Mouse (Mus musculus) T-helper 17 cell (primary cell): ENCODE results near the gene Mrgpra6.

Source experiments
- in situ Hi-C, 2 experiments: fragments of 300-600 bp; cut with MboI, MseI; formaldehyde crosslinking; loops; 1 replicate in 1 of 2; 2 replicates in 1 of 2; pipeline ENCODE4 v1.15.1; 2025; ENCODE audit warnings: high pct_unique_total_duplicates in 2 of 2

Mrgpra6 gene

GRCm38 (mm10) chr7:47204830-47205229 is at the start of gene Mrgpra6:
TSS of gene Mrgpra6 (minus strand) at chr7:47204920.
- in situ Hi-C loops = no loop called here

DNA sequence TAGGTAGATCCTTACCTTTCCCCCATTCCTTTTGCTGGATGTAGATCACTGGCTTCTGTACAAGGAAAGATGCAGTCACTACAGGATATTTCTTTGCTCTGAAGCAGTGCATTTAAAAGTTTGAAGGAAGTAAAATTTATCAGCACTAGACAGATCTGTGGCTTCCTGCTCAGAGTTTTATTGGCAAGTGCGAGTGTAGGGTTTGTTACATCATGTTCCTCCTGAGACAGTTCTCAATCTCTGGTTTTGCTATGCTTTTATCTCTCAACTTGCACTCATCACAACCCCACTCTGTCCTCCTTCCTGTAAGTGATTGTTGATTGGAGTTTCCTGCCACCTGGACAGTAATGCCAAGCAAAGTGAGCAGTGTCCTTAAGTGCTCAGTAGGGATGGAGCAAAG is 48.0 kb upstream of the Mrgpra6 start, which contains the start of gene Mrgpra9:
Mrgpra9 (minus strand) TSS at position 79 of the 400 bp plus-strand sequence.
- in situ Hi-C loops = no loop called here

- in situ Hi-C loops = no loop called here
Measured at GRCm38 (mm10) chr7:47244658-47245057, 39.9 kb upstream of the Mrgpra6 start.

- in situ Hi-C loops = no loop called here
Measured at GRCm38 (mm10) chr7:47195271-47195670, 9.4 kb downstream of the Mrgpra6 start.

- in situ Hi-C loops = loop anchor here in 1 of 2 experiments (25.0 kb wide), 1 partner anchor 1059 kb away; the partner anchor contains the start of gene Kcnj11
Measured at GRCm38 (mm10) chr7:47170814-47171213, 33.9 kb downstream of the Mrgpra6 start.

- in situ Hi-C loops = loop anchor here in 1 of 2 experiments (25.0 kb wide), 1 partner anchor 1053 kb away; the partner anchor contains the start of gene Kcnj11
Measured at GRCm38 (mm10) chr7:47165028-47165427, 39.7 kb downstream of the Mrgpra6 start.

DNA sequence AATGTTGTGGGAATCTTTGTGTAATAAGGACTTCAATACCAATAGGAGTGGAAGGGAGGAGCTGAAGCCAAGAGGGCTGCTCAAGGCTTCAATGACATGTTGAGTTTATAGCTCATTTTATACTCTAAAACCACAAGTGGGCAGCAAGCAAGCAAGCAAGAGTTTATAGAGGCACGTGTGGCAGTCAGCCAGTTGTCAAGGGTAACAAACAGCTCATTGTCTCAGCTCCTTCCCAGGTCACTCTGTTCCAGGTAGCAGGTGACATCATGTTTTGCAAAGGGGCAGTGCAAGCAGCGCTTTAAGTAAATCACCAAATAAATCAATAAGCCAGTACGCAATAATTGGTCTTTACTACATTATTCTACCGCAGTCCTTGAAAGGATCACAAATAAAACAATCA is 41.5 kb downstream of the Mrgpra6 start:
- in situ Hi-C loops = loop anchor here in 1 of 2 experiments (25.0 kb wide), 1 partner anchor 1051 kb away; the partner anchor contains the start of gene Kcnj11

DNA sequence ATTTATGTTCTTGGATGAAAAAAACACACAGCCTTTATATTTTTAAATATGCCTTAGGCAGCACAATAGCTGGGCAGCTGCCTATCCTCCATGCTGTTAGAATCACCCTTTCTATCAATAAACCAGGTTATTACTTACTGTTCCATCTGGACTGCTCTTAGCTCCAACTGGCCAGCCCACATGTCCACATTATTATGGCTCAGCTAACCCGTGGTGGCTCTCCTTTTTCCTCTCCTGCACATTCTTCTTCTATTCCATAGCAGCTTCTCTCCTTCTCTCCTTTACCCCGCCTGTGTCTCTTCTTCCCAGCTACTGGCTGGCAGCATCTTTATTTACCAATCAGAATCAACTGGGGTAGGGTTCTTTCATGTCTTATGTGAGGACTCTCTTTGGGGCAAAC is 46.3 kb downstream of the Mrgpra6 start:
- in situ Hi-C loops = loop anchor here in 1 of 2 experiments (25.0 kb wide), 1 partner anchor 1046 kb away; the partner anchor contains the start of gene Kcnj11

DNA sequence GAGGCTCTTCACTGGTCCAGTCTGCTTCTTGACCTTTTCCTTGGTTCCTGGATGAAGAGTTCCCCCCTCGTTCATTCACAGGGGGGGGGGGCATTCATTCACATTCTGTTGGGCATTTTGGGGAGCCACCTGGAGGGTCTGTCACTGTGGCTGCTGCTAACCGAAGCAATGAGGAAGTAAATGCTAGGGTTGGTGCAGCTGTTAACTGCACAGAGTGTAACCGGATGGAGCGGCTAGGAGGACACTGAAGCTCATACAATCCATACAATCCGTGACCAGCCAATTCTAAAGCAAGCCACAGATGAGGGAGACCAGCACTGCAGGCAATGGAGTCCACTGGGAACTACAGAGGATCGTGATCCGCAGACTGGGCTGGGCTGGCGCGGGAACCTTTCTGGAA is 47.0 kb downstream of the Mrgpra6 start:
- in situ Hi-C loops = loop anchor here in 1 of 2 experiments (25.0 kb wide), 1 partner anchor 1045 kb away; the partner anchor contains the start of gene Kcnj11

DNA sequence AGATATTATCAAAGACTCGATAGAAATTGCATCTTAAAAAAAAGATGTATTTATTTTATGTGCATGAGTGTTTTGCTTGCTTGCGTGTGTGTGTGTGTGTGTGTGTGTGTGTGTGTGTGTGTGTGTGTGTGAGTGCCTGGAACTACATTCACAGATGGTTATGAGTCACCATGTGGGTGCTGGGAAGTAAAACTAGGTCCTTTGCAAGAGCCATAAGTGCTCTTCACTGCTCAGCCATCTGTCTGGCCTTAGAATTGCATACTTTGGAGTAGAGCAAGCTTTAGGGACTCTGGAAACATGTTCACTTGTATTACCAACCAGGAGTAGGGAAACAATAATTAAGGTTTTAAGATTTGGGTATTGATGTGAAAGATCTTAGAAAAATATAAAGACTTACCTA is 48.9 kb downstream of the Mrgpra6 start:
- in situ Hi-C loops = loop anchor here in 1 of 2 experiments (25.0 kb wide), 1 partner anchor 1044 kb away; the partner anchor contains the start of gene Kcnj11

DNA sequence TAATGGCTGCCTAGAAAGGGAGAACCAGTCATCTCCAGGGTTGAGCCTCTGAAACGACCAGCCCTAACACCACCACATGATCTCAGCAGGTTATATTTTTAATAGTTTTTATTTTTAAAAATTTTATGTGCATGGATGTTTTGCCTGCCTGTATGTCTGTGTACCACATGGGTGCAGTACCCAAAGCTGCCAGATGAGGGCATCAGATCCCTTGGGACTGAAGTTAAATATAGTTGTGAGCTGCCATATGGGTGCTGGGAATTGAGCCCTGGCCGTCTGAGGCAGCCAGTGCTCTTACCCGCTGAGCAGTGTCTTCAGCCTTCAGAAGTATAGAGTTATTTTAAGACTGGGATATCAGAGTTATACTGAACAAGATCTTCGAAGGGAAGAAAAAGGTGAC is 49.3 kb downstream of the Mrgpra6 start:
- in situ Hi-C loops = loop anchor here in 1 of 2 experiments (25.0 kb wide), 1 partner anchor 1043 kb away; the partner anchor contains the start of gene Kcnj11

DNA sequence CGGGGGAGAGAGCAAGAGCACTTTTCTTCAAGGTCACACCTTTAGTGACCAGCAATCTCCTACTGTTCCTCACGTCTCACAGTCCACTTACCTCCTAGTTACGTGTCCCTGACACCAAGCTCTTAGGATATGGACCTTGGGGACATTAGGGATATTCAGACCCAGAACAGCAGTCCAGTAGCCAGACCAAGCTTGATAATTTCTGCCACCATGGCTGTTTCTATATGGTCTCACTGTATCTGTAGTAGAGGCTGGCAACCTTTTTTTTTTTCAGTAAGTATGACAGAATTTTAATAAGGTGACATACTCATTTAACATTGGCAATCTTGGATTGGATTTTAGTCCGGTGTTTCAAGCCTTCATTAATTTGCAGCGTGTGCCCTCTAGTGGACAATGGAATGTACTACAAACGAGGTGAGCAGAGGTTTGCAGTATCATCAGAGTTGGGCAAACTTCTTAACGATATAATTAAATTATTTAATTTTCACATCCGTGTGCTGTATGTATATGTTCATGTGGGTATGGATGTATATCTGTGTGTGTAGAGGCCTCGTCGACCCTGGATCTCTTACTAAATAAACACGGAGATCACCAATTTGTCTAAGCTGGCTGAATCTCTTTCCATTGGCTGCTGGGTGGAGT is 54.2 kb downstream of the Mrgpra6 start:
- in situ Hi-C loops = loop anchor here (5.0 to 25.0 kb wide), 4 partner anchors 73 to 1038 kb away; partner anchors contain the start of gene Kcnj11 (in 1 of the 2)

- in situ Hi-C loops = loop anchor here (5.0 kb wide), 2 partner anchors 66 to 126 kb away; no protein-coding TSS in a partner anchor
Measured at GRCm38 (mm10) chr7:47148298-47148697, 56.4 kb downstream of the Mrgpra6 start.

DNA sequence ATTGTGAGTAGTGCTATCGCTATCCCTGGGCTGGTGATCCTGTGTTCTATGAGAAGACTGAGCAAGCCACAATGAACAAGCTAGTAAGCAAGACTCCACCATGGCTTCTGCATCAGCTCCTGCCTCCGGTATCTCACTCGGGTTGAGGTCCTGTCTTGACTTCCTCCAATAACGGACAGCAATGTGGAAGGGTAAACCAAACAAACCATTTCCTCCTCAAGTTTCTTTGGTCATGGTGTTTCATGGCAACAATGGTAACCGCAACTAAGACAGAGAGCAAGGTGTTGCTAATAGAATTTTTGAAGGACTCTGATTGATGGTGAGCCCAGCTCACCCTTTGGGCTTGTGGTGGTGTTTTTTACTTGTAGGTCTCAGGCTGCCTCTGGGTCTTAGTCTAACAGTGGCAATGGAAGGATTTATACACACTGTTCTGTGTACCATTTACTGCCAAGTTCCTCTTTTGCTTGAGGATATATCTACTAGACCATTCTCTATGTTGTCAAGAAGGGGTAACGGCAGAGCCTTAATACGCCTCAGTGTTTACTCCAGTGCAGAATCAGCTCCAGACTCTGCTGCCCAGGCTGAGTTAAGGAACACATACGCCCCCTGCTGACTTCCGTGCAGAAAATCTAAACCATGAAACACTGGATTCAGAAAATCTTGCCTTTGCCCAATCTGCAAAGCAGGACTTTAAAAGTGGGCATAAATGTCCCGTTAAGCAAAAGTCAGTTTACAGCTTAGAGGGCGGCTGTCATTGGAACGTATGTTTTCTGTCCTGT is 58.5 kb downstream of the Mrgpra6 start:
- in situ Hi-C loops = loop anchor here (5.0 kb wide), 2 partner anchors 64 to 124 kb away; no protein-coding TSS in a partner anchor

DNA sequence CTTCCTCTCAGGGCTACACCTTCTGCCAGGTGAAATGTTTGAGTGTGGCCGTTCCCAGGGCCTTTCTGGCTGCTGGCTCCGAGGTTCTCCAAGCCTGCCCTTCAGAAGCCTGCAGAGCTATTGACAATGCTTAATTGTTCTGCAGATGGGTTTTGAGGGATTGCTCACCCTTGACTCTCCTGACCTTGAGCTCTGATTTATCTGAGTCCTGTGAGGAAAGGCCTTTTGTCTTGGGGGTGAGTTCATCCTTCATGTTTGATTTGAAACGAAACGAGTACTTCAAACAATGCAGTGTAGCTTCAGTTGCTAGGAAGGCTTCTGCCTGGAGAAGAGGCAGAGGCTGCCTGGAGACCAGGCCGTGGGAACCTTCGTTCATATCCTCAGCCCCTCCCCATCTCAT is 60.4 kb downstream of the Mrgpra6 start:
- in situ Hi-C loops = no loop called here

DNA sequence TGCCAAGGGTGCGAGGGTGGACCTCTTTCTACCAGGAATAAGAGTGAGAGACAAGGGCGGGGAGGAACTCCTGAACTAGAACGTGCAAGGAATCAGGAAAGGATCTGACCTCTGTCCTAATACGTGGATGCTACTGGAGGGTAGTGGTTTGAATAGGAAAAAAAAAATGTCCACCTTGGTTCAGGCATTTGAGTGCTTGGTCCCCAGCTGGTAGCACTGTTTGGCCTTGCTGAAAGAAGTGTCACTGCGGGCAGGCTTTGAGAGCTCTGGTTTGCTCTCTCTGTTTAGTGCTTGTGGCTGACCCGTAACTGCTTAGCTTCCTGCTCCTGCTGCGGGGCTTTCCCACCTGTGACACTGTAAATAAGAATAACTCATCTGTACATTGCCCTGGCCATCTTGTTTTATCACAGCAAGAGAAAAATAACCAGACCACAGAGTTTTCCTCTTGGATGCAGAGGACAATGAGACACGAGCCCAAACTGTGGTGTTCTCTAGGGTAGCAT is 64.8 kb downstream of the Mrgpra6 start:
- in situ Hi-C loops = loop anchor here in 1 of 2 experiments (5.0 kb wide), 1 partner anchor 43 kb away; no protein-coding TSS in a partner anchor
